Mouse (Mus musculus): ENCODE measurements around the gene Siglec1.
"Not testable (repeated sequence)": the region's sequence is repeated elsewhere in the genome, so short reads cannot be mapped to it uniquely, and the experiment has no call there.

The Siglec1 gene

DNA sequence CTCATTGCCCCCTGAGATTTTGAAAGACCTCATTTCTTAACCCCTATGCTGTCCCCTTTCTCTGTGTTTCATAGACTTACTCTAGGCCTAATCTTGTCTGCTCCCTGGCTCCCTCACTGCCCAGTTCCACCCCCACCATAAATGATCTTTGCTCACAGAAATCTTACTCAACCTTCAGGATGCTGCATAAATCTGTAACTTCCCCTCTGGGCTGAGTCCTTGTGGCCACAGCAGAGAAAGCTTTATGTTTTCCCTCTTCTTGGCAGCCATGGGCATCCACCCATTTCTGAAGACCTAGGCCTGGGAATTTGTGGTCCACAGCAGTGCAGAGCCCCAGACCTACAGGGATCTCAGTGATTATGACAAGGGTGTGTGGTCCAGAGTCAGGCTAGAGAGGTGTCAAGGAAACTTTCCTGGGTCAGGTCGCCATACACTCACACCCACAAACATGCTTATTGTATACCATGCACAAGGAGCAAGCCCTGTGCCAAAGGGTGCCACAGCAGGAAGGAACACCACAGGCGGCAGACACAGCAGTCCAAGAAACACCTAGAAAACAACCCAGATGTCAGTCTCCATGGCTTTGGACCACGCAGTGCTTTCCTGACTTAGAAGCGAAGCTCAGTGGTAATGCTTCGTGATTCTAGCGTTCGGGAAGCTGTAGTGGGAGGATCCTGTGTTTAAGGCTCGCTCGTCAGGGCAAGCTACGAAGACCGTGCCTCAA is at the start of gene Siglec1:
Gene Siglec1 (minus strand): TSS at position 99 of the 724 bp plus-strand sequence.
- no peak for DNase-seq (ENCODE audit: low spot score in 2 of 2)

DNA sequence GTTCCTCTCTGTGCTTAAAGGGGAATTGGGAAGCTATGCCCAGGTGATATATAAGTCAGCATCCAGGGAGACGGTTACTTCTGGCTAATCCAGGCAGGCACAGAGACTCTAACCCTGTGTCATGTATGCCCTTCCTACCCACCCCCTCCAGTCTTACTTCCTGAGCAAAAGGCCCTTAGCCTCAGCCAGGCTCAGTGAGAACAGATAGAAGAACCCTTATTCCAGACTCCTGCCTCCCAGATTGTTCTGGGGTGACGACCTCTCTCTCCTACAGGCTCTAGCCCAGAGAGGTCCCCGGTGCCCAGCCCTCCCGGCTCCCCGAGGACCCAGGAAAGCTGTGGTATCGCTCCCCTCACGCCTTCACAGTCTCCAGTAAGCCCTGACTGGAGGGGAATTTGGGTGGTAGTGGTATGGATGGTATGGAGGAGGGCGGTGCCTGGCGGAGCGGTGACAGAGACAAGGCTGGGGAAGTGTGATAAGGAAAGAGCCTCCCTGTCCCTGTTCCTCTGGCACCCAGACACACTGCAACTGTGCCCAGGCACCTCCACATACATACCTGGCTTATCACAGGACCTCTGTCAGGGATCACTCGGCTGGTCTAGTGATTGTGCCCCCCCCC is 49.1 kb upstream of the Siglec1 start:
- no peak for DNase-seq (ENCODE audit: low spot score in 2 of 2)

- DNase-seq (ENCODE audit: low spot score in 2 of 2): no peak
Measured at GRCm38 (mm10) chr2:131134826-131135400, 48.3 kb upstream of the Siglec1 start.

- no peak for DNase-seq (ENCODE audit: low spot score in 2 of 2)
Measured at GRCm38 (mm10) chr2:131134381-131134780, 47.8 kb upstream of the Siglec1 start.

- no peak for DNase-seq (ENCODE audit: low spot score in 2 of 2)
Measured at GRCm38 (mm10) chr2:131132930-131133547, 46.5 kb upstream of the Siglec1 start, which contains the start of gene Gm11037. TSS of gene Gm11037 (plus strand) at chr2:131133497.

DNA sequence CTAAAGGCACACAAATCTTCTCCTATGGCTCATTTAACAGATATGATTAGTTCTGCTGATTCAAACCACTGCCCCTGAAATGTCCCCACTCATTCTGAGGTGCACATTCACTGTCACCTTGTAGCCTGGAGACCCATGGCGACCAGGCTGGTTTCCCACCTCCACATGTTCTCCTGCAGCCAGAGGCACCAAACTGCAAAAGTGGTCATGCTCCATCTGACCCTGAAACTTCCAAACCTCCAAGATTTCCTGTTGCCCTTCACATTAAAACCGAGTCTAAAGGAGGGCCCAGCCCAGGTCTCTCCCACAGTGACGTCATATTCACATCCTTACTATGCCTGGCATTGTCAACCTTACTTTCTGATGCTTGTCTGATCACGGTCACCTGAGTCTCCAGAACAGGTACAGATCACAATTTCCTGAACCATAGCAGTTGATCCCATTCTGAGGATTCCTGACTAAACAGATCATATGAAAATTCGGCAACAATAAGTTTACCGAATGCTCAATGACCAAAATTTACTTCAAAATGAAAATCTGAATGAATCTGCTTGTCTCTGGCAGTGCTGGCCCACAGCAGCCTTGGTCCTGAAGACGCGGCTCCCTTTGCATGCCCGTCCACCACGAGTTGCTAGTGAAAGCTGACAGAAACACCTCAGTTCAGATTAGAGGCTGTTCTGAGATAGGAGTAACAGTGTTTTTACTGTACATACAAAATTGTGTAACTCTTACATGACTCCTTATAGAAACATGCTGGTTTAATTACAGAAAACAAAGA is 45.7 kb upstream of the Siglec1 start:
- no peak for DNase-seq (ENCODE audit: low spot score in 2 of 2)

DNA sequence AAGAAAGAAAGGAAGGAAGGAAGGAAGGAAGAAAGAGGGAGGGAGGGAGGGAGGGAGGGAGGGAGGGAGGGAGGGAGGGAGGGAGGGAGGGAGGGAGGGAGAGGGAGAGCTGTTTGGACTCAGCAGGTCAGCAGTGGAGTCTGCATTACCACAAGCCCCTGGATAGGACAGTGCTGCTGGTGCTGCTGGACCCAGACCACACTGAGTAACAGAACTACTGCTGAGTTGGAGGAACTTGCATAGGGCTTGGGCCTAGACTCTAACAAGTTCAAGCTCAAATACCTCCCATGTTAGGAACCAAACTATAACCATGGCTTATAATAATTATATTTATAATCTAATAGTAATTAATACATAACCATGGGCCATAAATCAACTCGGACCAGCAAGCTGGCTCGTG is 44.3 kb upstream of the Siglec1 start:
- no peak for DNase-seq (ENCODE audit: low spot score in 2 of 2)

- no peak for DNase-seq (ENCODE audit: low spot score in 2 of 2)
Measured at GRCm38 (mm10) chr2:131129836-131130235, 43.3 kb upstream of the Siglec1 start.

GRCm38 (mm10) chr2:131128636-131129157 is 42.1 kb upstream of the Siglec1 start:
- DNase-seq (ENCODE audit: low spot score in 2 of 2): no peak

DNA sequence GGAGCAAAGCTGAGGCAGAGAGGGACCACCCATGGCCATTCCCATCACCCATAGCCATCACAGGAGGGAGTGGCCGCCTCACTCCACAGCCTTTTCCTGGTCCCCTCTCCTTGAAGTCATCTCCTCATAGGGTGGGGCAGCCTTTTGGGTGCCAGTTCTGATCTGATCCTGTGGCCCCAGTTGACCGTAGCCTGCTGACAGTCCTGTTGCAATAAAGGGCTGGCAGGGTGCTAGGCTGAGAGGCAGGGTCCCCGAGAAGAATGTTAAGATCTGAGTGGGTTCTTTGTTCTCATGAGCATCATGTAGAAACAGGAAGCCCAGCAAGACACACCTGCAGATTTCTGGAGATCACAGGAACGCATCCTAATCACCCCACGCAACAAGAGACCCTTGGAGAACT is 41.6 kb upstream of the Siglec1 start:
- DNase-seq (ENCODE audit: low spot score in 2 of 2): no peak

DNA sequence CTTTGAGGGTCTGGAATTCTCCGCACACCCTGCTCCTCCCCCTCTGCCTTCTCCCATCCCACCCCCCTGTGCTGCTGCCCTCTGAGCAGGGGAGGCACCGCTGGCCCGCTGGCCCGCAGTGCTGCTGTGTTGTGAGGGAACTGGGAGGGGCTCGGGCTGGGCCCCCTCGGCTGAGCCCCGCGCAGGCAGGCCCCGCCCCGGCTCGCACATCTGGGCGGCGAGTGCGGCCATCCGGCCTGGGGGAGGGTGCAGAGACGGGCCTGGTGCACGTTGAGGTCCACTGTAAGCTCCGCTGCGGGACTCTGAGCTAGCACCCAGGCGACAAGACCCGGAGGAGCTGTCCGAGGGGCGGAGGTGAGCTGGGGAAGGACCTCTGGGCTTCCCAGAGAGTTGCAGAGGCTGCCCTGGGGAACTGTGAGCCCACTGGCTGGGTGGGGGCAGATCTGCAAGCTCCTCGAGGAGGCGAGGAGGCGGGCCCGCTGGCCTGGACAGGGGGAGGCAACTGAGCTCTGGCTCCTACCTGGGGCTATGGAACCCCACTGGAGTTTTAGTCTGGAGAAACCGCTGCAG is 40.7 kb upstream of the Siglec1 start, which contains the start of gene Hspa12b:
Gene Hspa12b (plus strand): TSS at position 120 of the 570 bp plus-strand sequence.
- DNase-seq (ENCODE audit: low spot score in 2 of 2): no peak

DNA sequence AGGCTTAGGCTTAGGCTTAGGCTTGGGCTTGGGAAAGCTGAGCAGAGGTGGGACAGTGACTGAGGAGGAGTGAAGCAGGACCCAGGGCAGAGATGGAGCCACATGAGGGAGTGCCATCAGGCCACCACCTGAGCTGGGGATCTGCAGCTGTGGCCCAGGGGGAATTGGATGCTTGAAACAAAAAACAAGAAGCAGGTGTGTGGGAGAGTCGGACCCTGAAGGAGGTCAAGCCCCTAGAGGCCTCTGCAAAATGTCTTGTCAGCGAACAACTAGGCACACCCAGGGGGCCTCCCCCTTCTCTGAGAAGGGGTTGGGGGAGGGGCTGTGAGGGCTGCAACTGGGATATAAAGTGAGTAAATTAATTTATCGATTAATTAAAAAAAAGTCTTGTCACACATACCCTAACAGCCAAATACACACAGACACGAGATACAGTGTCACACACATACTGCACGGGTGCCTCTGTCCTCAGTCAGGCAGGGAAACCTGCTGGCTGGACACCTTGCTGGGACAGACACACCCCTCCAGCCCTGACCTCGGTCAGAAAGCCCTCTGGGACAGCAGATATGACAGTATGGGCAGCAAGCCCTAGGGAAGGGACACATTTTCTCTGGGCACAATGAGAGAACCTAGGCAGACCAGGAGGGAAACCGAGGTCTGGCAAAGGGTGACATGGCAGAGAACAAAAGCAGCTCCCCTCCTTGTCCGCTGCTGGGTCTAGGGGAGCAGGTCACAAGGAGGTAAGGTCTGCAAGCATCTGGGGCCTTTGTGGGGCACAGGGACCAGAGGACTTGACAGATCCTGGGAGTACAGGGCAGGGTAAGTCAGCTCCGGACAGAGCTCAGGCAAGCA is 39.6 kb upstream of the Siglec1 start:
- no peak for DNase-seq (ENCODE audit: low spot score in 2 of 2)

DNA sequence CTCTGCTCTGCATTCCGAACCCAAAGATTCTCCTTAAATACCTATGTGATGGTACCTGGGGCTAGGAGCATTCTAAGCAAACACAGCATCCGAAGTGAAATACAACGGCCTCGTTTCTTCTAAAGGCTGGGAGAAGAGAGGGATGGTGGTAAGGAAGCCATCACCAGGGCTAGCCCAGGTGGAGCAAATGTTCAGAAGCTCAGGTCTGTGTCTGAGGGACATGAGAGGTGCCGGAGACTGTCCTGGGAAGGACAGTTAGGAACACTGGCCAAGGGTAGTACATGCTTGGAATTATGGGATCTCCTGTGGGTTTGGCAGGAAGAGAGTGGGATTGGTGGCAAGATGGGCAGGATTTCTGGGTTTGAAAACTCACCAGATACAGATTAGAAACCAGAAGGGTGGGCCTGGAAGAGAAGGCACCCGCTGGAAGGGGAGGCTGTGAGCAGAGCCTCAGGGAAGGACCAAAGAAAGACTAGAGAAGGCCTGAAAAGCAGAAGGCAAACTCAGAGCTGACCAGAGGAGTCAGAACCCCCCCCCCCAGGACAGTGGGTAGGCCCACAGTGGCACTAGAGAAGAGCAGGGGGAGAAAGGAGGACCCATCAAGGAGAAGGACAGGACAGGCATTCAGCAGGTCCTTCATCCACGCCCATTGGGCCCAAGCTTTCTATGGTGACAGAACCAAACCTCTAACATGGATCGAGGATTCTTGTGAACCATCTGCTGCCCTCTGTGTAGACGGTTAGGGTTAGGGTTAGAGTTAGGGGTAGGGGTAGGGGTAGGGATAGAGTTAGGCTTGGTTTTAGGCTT is 38.8 kb upstream of the Siglec1 start:
- DNase-seq (ENCODE audit: low spot score in 2 of 2): no peak

GRCm38 (mm10) chr2:131124166-131124565 is 37.6 kb upstream of the Siglec1 start:
- no peak for DNase-seq (ENCODE audit: low spot score in 2 of 2)

DNA sequence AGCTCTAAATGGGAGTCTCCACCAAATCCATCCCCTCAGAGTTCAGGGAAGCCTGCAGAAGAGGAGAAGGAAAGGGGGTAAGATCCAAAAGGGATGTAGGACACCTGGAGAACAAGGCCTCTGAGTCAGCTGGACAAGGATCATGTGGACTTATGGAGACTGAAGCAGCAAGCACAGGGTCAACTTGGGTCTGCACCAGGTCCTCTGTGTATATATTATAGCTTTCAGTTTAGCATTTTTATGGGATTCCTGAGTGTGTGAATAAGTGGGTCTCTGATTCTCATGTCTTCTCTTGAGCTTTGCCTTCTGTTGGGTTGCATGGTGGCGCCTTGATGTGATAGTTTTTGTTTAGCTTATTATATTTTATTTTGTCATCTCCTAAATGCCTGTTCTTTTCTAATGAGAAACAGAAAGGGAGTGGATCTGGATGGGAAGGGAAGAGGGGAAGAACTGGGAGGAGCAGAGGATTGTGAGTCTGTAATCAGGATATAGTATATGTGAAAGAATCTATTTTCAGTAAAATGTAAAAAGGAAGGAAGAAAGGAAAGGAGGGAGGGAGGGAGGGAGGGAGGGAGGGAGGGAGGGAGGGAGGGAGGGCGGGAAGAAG is 32.5 kb upstream of the Siglec1 start:
- no peak for DNase-seq (ENCODE audit: low spot score in 2 of 2)

GRCm38 (mm10) chr2:131105989-131106388 is 19.4 kb upstream of the Siglec1 start:
- no peak for DNase-seq (ENCODE audit: low spot score in 2 of 2)

DNA sequence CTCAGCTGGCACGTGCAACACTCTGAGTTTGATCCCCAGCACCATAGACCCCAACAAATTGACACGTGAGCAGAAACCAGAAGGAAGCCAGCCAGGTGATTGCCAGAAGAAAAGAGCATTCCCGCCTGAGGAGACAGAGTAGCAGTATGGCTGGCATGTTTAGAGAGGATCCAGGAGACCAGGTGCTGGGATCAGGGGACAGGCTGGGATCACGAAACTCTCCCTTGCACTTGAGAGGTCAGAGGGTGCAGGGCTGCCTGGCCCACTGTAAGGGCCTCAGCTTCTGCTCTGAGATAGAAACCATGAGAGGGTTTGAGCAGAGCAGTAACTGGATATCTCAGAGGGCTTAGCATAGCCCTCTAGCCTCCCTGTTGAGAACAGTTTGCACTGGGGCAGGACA is 18.5 kb upstream of the Siglec1 start:
- DNase-seq (ENCODE audit: low spot score in 2 of 2): not testable (repeated sequence)

GRCm38 (mm10) chr2:131104021-131104420 is 17.5 kb upstream of the Siglec1 start:
- no peak for DNase-seq (ENCODE audit: low spot score in 2 of 2)

DNA sequence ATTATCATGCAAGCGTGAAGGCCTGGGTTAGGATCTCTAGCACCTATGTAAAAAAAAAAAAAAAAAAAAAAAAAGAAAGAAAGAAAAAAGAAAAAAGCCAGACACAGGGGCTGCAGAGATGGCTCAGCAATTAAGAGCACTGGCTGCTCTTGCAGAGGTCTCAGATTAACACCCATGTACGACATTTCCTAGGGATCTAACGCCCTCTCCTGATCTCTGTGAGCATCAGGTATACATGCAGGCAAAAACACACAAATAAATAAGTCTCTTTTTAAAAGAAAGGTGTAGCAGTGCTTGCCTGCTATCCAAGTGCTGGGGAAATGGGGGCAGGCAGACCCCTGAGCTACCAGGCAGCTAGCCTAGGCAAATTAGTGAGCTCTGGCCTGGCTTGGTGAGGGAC is 15.0 kb upstream of the Siglec1 start:
- DNase-seq (ENCODE audit: low spot score in 2 of 2): no peak

All from right cerebral cortex, adult 2 months (tissue).